Mouse (Mus musculus) myocyte (in vitro differentiated cells): ENCODE data around the gene Top1. TPM values are rescaled to one million over a fixed set of nuclear protein-coding genes. Genes with fewer than 3 reads are reported as not detected.
A peak's percentile ranks its signal among the peaks of the same experiment; 100 is the strongest.

Experiments
- H3K27me3 ChIP-seq: one replicate; pipeline ENCODE4 v1.6.1; 2011; ENCODE audit not compliant: control insufficient read depth, insufficient read depth, insufficient read length
- H3K36me3 ChIP-seq: one replicate; pipeline ENCODE4 v1.6.1; 2011; ENCODE audit not compliant: control insufficient read depth, insufficient read depth
- H3K4me2 ChIP-seq: one replicate; pipeline ENCODE4 v1.6.1; 2011; ENCODE audit warnings: low read depth, control low read depth
- H3K4me3 ChIP-seq: one replicate; pipeline ENCODE4 v1.5.1; 2011; ENCODE audit warnings: mild to moderate bottlenecking, control low read depth, moderate library complexity
- H3K79me2 ChIP-seq: one replicate; pipeline ENCODE4 v1.6.1; 2011; ENCODE audit not compliant: control insufficient read depth, insufficient read depth
- H3ac ChIP-seq: one replicate; pipeline ENCODE4 v1.6.1; 2011; ENCODE audit not compliant: control insufficient read depth, insufficient read length
- CEBPB ChIP-seq: IDR thresholded peaks from 2 replicates; pipeline ENCODE4 v1.6.1; 2011; ENCODE audit warnings: mild to moderate bottlenecking, moderate library complexity; ENCODE audit not compliant: poor library complexity, insufficient read depth, severe bottlenecking
- E2F4 ChIP-seq: IDR thresholded peaks from one replicate; pipeline ENCODE4 v1.6.1; 2011; ENCODE audit warnings: mild to moderate bottlenecking, control low read depth, moderate library complexity; ENCODE audit not compliant: insufficient read depth
- MAX ChIP-seq: IDR thresholded peaks from one replicate; pipeline ENCODE4 v1.6.1; 2011; ENCODE audit warnings: low read depth, mild to moderate bottlenecking, control low read depth
- MYOD1 ChIP-seq, 3 experiments: IDR thresholded peaks; one replicate each; pipeline ENCODE4 v1.6.1; 2011; ENCODE audit warnings: control low read depth in 2 of 3, low read depth in 2 of 3, mild to moderate bottlenecking in 2 of 3, moderate library complexity in 1 of 3; ENCODE audit not compliant: insufficient read length in 2 of 3, control insufficient read depth in 1 of 3
- MYOG ChIP-seq, 3 experiments: IDR thresholded peaks; one replicate each; pipeline ENCODE4 v1.6.1; 2011; ENCODE audit warnings: control low read depth in 2 of 3, low read depth in 2 of 3, mild to moderate bottlenecking in 2 of 3; ENCODE audit not compliant: insufficient read length in 2 of 3, control insufficient read depth in 1 of 3, insufficient read depth in 1 of 3
- POLR2A ChIP-seq: IDR thresholded peaks from one replicate; pipeline ENCODE4 v1.6.1; 2011; ENCODE audit warnings: low read depth, mild to moderate bottlenecking, control low read depth, moderate library complexity; ENCODE audit not compliant: insufficient read length
- POLR2AphosphoS2 ChIP-seq: IDR thresholded peaks from one replicate; pipeline ENCODE4 v1.6.1; 2011; ENCODE audit warnings: low read depth, control low read depth; ENCODE audit not compliant: insufficient read length
- REST ChIP-seq: IDR thresholded peaks from one replicate; pipeline ENCODE4 v1.6.1; 2011; ENCODE audit warnings: mild to moderate bottlenecking, control low read depth, moderate library complexity; ENCODE audit not compliant: insufficient read depth, insufficient read length
- SRF ChIP-seq: IDR thresholded peaks from one replicate; pipeline ENCODE4 v1.6.1; 2011; ENCODE audit warnings: low read depth; ENCODE audit not compliant: control insufficient read depth, insufficient read length
- TCF12 ChIP-seq: IDR thresholded peaks from one replicate; pipeline ENCODE4 v1.6.1; 2011; ENCODE audit warnings: mild to moderate bottlenecking, control low read depth; ENCODE audit not compliant: poor library complexity, insufficient read depth, severe bottlenecking
- TCF3 ChIP-seq: IDR thresholded peaks from one replicate; pipeline ENCODE4 v1.6.1; 2011; ENCODE audit warnings: low read depth, control low read depth; ENCODE audit not compliant: insufficient read length
- USF1 ChIP-seq: IDR thresholded peaks from one replicate; pipeline ENCODE4 v1.6.1; 2011; ENCODE audit warnings: low read depth, mild to moderate bottlenecking, control low read depth, moderate library complexity
- polyA plus RNA-seq: library from polyadenylated mRNA; unstranded; fragments of >200 nt; fragmentation: generic; extraction: Trizol; gene quantifications from one replicate; pipeline ENCODE4 v1.2.1, GENCODE M21; 2012; ENCODE audit warnings: missing spikeins

Gene Top1
- polyA plus RNA-seq, 1 experiment, result 37.2 TPM

DNA sequence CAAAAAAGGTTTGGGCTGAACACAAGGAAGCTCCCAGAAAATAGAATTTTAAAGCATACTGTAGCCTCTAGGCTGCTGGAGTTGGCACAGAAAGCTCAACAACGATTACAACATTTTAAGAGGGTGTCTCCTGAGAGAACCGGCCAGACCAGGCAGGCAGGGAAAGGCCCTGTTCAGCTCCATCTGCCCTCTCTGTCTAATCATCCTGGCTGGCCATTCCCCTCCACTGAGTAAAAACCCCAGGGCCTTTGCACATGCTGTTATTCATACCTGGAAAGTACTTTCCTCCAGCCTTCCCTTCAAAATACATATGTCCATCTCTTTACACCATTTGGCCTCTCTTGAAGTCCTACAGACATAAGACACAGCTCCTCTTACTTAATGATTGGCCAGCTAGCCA is 83.7 kb downstream of the Top1 start:
- Histone ChIP-seq H3K4me2 (no peak overlapping the region), H3K79me2 (peaks cover 27% of the 10 kb centered on the region), H3K36me3 (peaks cover 12% of the 10 kb centered on the region), H3K27me3 (no peaks in the 10 kb centered on the region), H3K4me3 (no peak overlapping the region), H3ac (no peak overlapping the region)
- no peak for TF ChIP-seq MYOG (IDR thresholded peaks at IDR 0.05; ENCODE audit: control insufficient read depth in 1 of 3, insufficient read depth in 1 of 3, insufficient read length in 2 of 3, low read depth in 2 of 3)
- no peak for TF ChIP-seq SRF
- no peak for TF ChIP-seq MAX
- TF ChIP-seq TCF12, result no peak
- TF ChIP-seq USF1, result no peak
- TF ChIP-seq E2F4, result no peak
- TF ChIP-seq POLR2A, result no peak
- TF ChIP-seq TCF3, result no peak

DNA sequence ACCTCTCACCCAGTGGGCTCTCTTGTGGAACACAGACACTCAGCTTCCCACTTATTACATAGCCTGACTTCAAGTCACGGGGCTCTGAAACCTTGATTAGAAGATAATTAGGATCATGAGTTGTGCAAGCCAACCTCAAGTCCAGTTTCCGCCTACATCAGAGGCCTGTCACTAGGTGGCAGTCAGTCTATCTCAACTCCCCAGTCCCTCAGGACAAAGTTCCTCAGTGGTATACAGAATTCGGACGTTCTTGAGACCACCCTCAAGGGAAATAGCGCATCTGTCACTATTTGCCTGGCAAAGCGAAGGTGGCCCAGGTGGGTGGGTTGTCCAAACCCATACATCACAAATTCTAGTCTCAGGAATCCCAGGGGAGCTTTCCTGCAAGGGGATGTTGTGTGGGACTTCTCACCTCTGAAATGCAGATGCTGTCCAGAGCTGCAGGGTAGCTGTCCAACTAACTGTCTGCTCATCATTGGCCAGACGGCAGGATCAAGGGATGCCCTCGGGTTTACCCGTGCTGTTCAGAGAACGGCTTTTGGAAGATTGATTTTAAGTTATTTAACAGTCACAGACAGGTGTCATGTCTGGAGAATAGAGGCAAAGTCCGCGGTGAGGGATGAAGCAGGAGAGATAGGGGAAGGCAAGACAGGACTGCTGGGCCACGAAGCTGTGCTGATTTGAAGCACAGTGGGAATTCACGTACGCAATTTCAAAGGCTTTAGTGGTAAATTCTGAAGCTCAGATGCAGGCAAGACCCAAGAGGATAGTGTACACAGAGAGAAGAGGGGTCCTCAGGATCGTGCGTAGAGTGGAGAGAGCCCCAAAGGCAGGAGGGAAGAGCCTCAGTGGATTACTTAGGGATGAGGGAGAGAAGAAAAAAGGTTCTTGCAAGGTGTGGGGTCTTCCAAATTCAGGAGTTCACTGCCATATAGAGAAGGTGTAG is 84.4 kb downstream of the Top1 start:
- TF ChIP-seq E2F4, result no peak
- TF ChIP-seq TCF3, result no peak
- TF ChIP-seq POLR2AphosphoS2, result no peak
- no peak for TF ChIP-seq MYOD1 (IDR thresholded peaks at IDR 0.05; ENCODE audit: control insufficient read depth in 1 of 3, insufficient read length in 2 of 3, low read depth in 2 of 3)
- no peak for TF ChIP-seq POLR2A
- no peak for TF ChIP-seq TCF12
- TF ChIP-seq CEBPB, result no peak
- TF ChIP-seq REST, result no peak
- no peak for TF ChIP-seq MYOG (IDR thresholded peaks at IDR 0.05; ENCODE audit: control insufficient read depth in 1 of 3, insufficient read depth in 1 of 3, insufficient read length in 2 of 3, low read depth in 2 of 3)
- no peak for TF ChIP-seq SRF
- no peak for TF ChIP-seq USF1
- no peak for TF ChIP-seq MAX
- H3K36me3 ChIP-seq, result peaks cover 5% of the 10 kb centered on the region
- H3K4me2 ChIP-seq, result peak overlapping the region; percentile 88
- peaks cover 34% of the 10 kb centered on the region for H3K79me2 ChIP-seq
- H3K4me3 ChIP-seq, result peak overlapping the region; percentile 67
- H3K27me3 ChIP-seq, result no peaks in the 10 kb centered on the region
- H3ac ChIP-seq, result no peak overlapping the region

DNA sequence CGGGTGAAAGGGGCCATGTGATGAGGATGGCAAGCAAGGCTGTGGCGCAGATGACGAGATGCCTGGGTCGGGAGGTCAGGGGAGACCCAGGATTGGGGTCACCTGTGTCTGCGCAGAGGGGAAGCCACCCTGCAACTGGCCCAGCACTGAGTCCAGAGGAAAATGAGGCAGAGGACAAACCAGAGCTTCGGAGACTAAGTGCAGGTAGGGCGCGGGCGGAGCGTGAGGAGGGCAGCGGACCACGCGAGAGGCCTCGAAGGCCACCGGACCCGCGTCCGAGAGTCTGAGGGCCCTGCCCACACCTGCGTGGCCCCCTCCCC is 85.1 kb downstream of the Top1 start:
- peak overlapping the region; percentile 88 for H3K4me2 ChIP-seq
- H3K27me3 ChIP-seq, result no peaks in the 10 kb centered on the region
- peak overlapping the region; percentile 67 for H3K4me3 ChIP-seq
- no peak for TF ChIP-seq POLR2A
- TF ChIP-seq MAX, result no peak
- no peak for TF ChIP-seq MYOD1 (IDR thresholded peaks at IDR 0.05; ENCODE audit: control insufficient read depth in 1 of 3, insufficient read length in 2 of 3, low read depth in 2 of 3)
- no peak for TF ChIP-seq TCF12
- no peak for TF ChIP-seq POLR2AphosphoS2
- peak overlapping the region; percentile 62 for H3ac ChIP-seq
- H3K79me2 ChIP-seq, result peaks cover 40% of the 10 kb centered on the region
- peaks cover 1% of the 10 kb centered on the region for H3K36me3 ChIP-seq

DNA sequence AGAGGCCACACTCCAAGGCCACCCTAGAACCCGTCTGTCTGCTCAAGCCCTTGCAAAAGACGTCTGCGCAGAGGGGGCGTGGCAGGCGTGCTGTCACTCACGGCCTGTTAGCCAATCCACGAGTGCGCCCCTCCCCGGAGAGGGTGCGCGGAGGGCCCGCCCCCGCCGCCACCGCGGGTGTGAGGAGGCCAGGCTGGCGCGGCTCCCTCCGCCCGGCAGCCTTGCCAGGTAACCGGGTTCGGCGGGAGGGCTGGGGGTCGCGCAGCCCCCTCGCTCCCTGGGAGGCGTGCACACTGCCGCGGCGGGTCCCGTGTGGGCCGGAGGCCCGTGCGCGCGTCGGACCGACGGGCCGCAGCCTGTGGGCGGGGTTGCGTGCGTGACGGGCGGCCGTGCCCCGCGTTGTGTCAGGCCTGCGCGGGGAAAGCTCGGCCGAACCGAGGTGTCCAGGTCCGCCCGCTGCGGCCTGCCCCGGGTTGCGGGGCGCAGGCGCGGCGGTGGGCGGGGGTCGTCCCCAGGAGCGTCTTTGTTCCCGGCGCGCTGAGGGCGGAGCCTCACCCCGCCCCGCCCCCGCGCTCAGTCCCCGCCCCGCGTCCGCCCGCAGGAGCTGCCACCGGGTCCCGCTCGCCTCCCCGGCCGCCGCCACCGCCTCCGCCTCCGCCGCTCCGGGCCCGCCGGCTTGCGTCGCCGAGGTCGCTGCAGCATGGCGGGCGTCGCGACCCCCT is 85.6 kb downstream of the Top1 start, which contains the start of gene Plcg1:
Gene Plcg1 (plus strand): TSS at position 184 of the 722 bp plus-strand sequence.
- Histone ChIP-seq H3K27me3 (no peaks in the 10 kb centered on the region), H3K36me3 (no peaks in the 10 kb centered on the region), H3K4me2 (peak within 1 kb of the TSS; percentile 91), H3K4me3 (peak within 1 kb of the TSS; percentile 67), H3ac (peak within 1 kb of the TSS; percentile 62), H3K79me2 (peaks cover 46% of the 10 kb centered on the region)
- no peak for TF ChIP-seq CEBPB
- TF ChIP-seq POLR2AphosphoS2, result peak; percentile 59
- TF ChIP-seq E2F4, result no peak
- no peak for TF ChIP-seq SRF
- no peak for TF ChIP-seq MAX
- peak in 1 of 3 experiments; percentile 26 for TF ChIP-seq MYOD1 (IDR thresholded peaks at IDR 0.05; ENCODE audit: control insufficient read depth in 1 of 3, insufficient read length in 2 of 3, low read depth in 2 of 3)
- TF ChIP-seq REST, result no peak
- no peak for TF ChIP-seq TCF12
- peak in 1 of 3 experiments; percentile 25 for TF ChIP-seq MYOG (IDR thresholded peaks at IDR 0.05; ENCODE audit: control insufficient read depth in 1 of 3, insufficient read depth in 1 of 3, insufficient read length in 2 of 3, low read depth in 2 of 3)
- TF ChIP-seq TCF3, result no peak
- TF ChIP-seq POLR2A, result peak; percentile 74
- no peak for TF ChIP-seq USF1
